Mouse (Mus musculus): Measurements from ENCODE around the gene Gm28778. TPM values are rescaled to one million over a fixed set of nuclear protein-coding genes. Genes with fewer than 3 reads are reported as not detected.
"Not testable (repeated sequence)": the region's sequence is repeated elsewhere in the genome, so short reads cannot be mapped to it uniquely, and the experiment has no call there.

Gm28778 gene
- not detected in 2 replicates for total RNA-seq (2012; rRNA removed)
- total RNA-seq (2014; rRNA removed): not detected in 2 replicates
- 1.5 TPM in 1 of 2 replicates, not detected in the other for polyA plus RNA-seq (2012; ENCODE audit: insufficient read length, low read depth)

DNA sequence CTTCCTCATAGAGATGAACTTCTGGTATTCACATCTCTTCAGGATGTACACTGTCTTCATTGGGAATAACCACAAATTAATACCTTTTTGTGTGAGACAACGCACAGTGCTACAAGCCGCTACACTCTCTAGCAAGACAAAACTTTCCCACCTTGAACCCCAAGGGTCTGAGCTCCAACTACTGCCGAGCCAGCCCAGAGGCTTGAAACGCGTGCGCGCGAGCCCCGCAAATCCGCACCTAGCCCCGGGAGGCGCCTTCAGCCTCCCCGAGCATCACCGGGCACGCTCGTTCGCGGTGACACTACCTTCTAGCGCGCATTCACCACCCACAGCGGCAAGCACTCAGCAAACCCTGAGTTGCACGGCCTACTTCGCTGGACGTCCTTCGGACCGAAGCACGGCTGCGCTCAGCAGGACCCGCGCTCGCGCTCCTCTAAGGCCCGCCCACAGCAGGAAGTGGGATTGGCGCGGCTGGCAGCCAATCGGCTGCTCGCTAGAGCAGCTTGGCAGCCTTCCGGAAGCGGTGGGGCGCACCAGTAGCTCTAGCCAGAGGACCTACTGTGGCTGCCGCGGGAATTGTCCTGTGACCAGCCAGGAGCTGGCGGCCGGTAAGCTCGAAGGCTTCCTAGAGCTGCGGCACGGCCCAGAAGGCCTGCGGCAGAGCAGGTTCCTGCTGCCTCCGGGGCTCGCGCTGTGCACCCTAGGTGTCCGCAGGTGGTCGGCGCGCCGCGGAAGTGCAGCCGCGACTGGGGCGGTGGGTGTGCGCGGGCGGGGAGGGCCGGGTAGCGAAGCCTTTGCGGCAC, at the start of gene Gm28778, which contains the start of the genes Pms1 and Ormdl1:
TSS of gene Gm28778 (plus strand) at position 531 of the 803 bp plus-strand sequence.
TSS of gene Pms1 (minus strand) at position 438 of the 803 bp plus-strand sequence.
TSS of gene Ormdl1 (plus strand) at position 515 of the 803 bp plus-strand sequence.
- DNase-seq (ENCODE audit: extremely low read depth): peak; percentile 91
- in situ Hi-C loops (cut with MboI; ENCODE audit: low pct_ligation_motif_present, low pct_unique_long_range_greater_than_20kb, low sequenced_read_pairs): no loop called here

DNA sequence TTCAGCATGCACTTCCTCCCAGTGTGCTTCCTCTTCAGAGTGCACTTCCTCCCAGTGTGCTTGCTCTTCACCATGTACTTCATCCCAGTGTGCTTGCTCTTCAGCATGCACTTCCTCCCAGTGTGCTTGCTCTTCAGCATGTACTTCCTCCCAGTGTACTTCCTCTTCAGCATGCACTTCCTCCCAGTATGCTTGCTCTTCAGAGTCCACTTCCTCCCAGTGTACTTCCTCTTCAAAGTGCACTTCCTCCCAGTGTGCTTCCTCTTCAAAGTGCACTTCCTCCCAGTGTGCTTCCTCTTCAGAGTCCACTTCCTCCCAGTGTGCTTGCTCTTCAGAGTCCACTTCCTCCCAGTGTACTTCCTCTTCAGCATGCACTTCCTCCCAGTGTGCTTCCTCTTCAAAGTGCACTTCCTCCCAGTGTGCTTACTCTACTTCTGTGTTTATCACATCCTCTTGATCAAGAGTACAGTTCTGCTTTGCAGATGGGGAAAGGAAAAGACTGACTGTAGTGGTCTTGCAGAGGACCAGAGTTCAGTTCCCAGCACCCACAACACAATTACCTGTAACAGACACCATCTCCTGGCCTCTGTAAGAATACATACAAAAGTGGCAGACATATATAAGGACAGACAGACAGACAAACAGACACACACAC, 31.8 kb upstream of the Gm28778 start:
- H3K9ac ChIP-seq (ENCODE audit: insufficient read depth, low read depth); DNase-seq (ENCODE audit: extremely low read depth); H3K27ac ChIP-seq (ENCODE audit: insufficient read depth, low read depth); H3K4me3 ChIP-seq (replicated peaks in 1 of 3; ENCODE audit: low read depth in 2 of 3, low read length in 2 of 3, poor library complexity in 1 of 3); H3K4me1 ChIP-seq (ENCODE audit: control insufficient read depth in 1 of 2, insufficient read depth in 2 of 2); H3K27me3 ChIP-seq (replicated peaks); dilution Hi-C loops (cut with MboI; ENCODE audit: extremely low pct_ligation_motif_present, extremely low pct_unique_long_range_greater_than_20kb, low sequenced_read_pairs); in situ Hi-C loops (cut with MboI; ENCODE audit: low pct_ligation_motif_present, low pct_unique_long_range_greater_than_20kb, low sequenced_read_pairs); H3K4me2 ChIP-seq (ENCODE audit: insufficient read depth, low read depth, poor library complexity, severe bottlenecking); H3K79me2 ChIP-seq (replicated peaks; ENCODE audit: control insufficient read depth, extremely low read depth, insufficient read depth, poor library complexity, severe bottlenecking); H3K9me3 ChIP-seq (replicated peaks; ENCODE audit: low read length): not testable (repeated sequence)
- peaks cover 11 to 22% of the 10 kb centered on the region in 2 experiments for H3K36me3 ChIP-seq (replicated peaks in 1 of 2; ENCODE audit: control insufficient read depth in 1 of 2, insufficient read depth in 1 of 2, low read length in 1 of 2)

More for the DNA sequence above, at the start of gene Gm28778, which contains the start of the genes Pms1 and Ormdl1:
- dilution Hi-C loops (cut with MboI; ENCODE audit: extremely low pct_ligation_motif_present, extremely low pct_unique_long_range_greater_than_20kb, low sequenced_read_pairs): no loop called here
- Histone ChIP-seq H3K36me3 (replicated peaks in 1 of 2; ENCODE audit: control insufficient read depth in 1 of 2, insufficient read depth in 1 of 2, low read length in 1 of 2) (peaks cover 9 to 46% of the 10 kb centered on the region in 2 experiments), H3K79me2 (replicated peaks; ENCODE audit: control insufficient read depth, extremely low read depth, insufficient read depth, poor library complexity, severe bottlenecking) (peaks cover 14% of the 10 kb centered on the region; the same call in 1 of the 2 replicates), H3K27me3 (replicated peaks) (no peaks in the 10 kb centered on the region), H3K27ac (ENCODE audit: insufficient read depth, low read depth) (peak within 1 kb of the TSS; percentile 76), H3K4me3 (replicated peaks in 1 of 3; ENCODE audit: low read depth in 2 of 3, low read length in 2 of 3, poor library complexity in 1 of 3) (peak within 1 kb of the TSS; percentile 77 to 91 (median 86)), H3K4me2 (ENCODE audit: insufficient read depth, low read depth, poor library complexity, severe bottlenecking) (peak within 1 kb of the TSS; percentile 89), H3K4me1 (ENCODE audit: control insufficient read depth in 1 of 2, insufficient read depth in 2 of 2) (peaks cover 2 to 49% of the 10 kb centered on the region in 2 experiments; a peak in 3 of 4 replicates), H3K9me3 (replicated peaks; ENCODE audit: low read length) (no peaks in the 10 kb centered on the region), H3K9ac (ENCODE audit: insufficient read depth, low read depth) (peak within 1 kb of the TSS; percentile 83)
- peak; percentile 89 for TF ChIP-seq NELFE (IDR thresholded peaks at IDR 0.05; ENCODE audit: low read depth, low read length)
- TF ChIP-seq ZKSCAN1 (IDR thresholded peaks at IDR 0.05; ENCODE audit: borderline replicate concordance, low read depth, low read length): peak; percentile 55
- TF ChIP-seq SIN3A (IDR thresholded peaks at IDR 0.05; ENCODE audit: low read length): no peak
- 0 out of 2 replicates have a peak, but pooled peaks have one; percentile 48 for TF ChIP-seq MYC (IDR thresholded peaks at IDR 0.05; ENCODE audit: low read depth, low read length)
- TF ChIP-seq ELF1 (IDR thresholded peaks at IDR 0.05; ENCODE audit: low read depth, low read length): peak; percentile 95
- peak; percentile 57; the same call in 1 of the 2 replicates for TF ChIP-seq MEF2A (IDR thresholded peaks at IDR 0.05; ENCODE audit: borderline replicate concordance, low read depth, low read length)
- no peak for TF ChIP-seq PAX5 (IDR thresholded peaks at IDR 0.05; ENCODE audit: low read length)
- TF ChIP-seq RCOR1 (conservative IDR thresholded peaks at IDR 0.05; ENCODE audit: low read depth, low read length): no peak
- TF ChIP-seq TBP (conservative IDR thresholded peaks at IDR 0.05; ENCODE audit: low read depth, low read length): peak; percentile 71
- TF ChIP-seq HCFC1 (IDR thresholded peaks at IDR 0.05; ENCODE audit: low read depth, low read length): peak; percentile 66
- TF ChIP-seq KAT2A (IDR thresholded peaks at IDR 0.05; ENCODE audit: insufficient replicate concordance, low read length): peak; percentile 60; the same call in 1 of the 2 replicates
- TF ChIP-seq GABPA (IDR thresholded peaks at IDR 0.05; ENCODE audit: insufficient replicate concordance, low read depth, low read length): no peak
- TF ChIP-seq EP300 (IDR thresholded peaks at IDR 0.05; ENCODE audit: low read length): no peak
- TF ChIP-seq POLR2A (IDR thresholded peaks at IDR 0.05; ENCODE audit: low read depth, low read length): peak; percentile 96
- TF ChIP-seq CHD2 (IDR thresholded peaks at IDR 0.05; ENCODE audit: low read length): peak; percentile 70
- peak; percentile 50; the same call in 1 of the 2 replicates for TF ChIP-seq IRF4 (IDR thresholded peaks at IDR 0.05; ENCODE audit: low read depth, low read length)
- TF ChIP-seq CTCF (conservative IDR thresholded peaks at IDR 0.05 in 1 of 2, IDR thresholded peaks at IDR 0.05 in 1 of 2; ENCODE audit: low read depth in 2 of 2, low read length in 2 of 2): no peak
- peak; percentile 80 for TF ChIP-seq NRF1 (IDR thresholded peaks at IDR 0.05; ENCODE audit: low read depth, low read length)
- peak; percentile 95 for TF ChIP-seq ZMIZ1 (IDR thresholded peaks at IDR 0.05; ENCODE audit: low read depth, low read length)
- TF ChIP-seq POLR2AphosphoS2 (IDR thresholded peaks at IDR 0.05; ENCODE audit: low read depth, low read length): peak; percentile 76; the same call in 1 of the 2 replicates
- TF ChIP-seq TCF12 (IDR thresholded peaks at IDR 0.05; ENCODE audit: low read depth, low read length): peak; percentile 92
- TF ChIP-seq UBTF (IDR thresholded peaks at IDR 0.05; ENCODE audit: low read depth, low read length): peak; percentile 65
- peak; percentile 24; the same call in 1 of the 2 replicates for TF ChIP-seq BHLHE40 (IDR thresholded peaks at IDR 0.05; ENCODE audit: low read depth, low read length)
- TF ChIP-seq MXI1 (IDR thresholded peaks at IDR 0.05; ENCODE audit: low read depth, low read length): peak; percentile 76
- 0 out of 2 replicates have a peak, but pooled peaks have one; percentile 14 for TF ChIP-seq ETS1 (conservative IDR thresholded peaks at IDR 0.05; ENCODE audit: low read depth, low read length)
- no peak for TF ChIP-seq JUND (conservative IDR thresholded peaks at IDR 0.05; ENCODE audit: low read depth, low read length)
